Mouse (Mus musculus) heart, adult 9 months (tissue): ENCODE results near the gene Cds1.
"Not testable (repeated sequence)": the region's sequence is repeated elsewhere in the genome, so short reads cannot be mapped to it uniquely, and the experiment has no call there.

Experiments
- DNase-seq, 2 experiments: peaks; one replicate each; pipeline ENCODE4 v3.0.0; 2022; ENCODE audit warnings: low spot score in 2 of 2

Gene Cds1

GRCm38 (mm10) chr5:101827477-101827876, 62.5 kb downstream of the Cds1 start:
- DNase-seq, result no peak

GRCm38 (mm10) chr5:101828932-101829331, 64.0 kb downstream of the Cds1 start:
- no peak for DNase-seq

- no peak for DNase-seq
Measured at GRCm38 (mm10) chr5:101830180-101830579, 65.2 kb downstream of the Cds1 start.

GRCm38 (mm10) chr5:101832042-101832441, 67.1 kb downstream of the Cds1 start:
- DNase-seq, result no peak

- DNase-seq, result no peak
Measured at GRCm38 (mm10) chr5:101832991-101833390, 68.1 kb downstream of the Cds1 start.

- DNase-seq, result no peak
Measured at GRCm38 (mm10) chr5:101833875-101834274, 68.9 kb downstream of the Cds1 start.

GRCm38 (mm10) chr5:101836221-101836620, 71.3 kb downstream of the Cds1 start:
- no peak for DNase-seq

- DNase-seq, result not testable (repeated sequence)
Measured at GRCm38 (mm10) chr5:101837605-101838004, 72.7 kb downstream of the Cds1 start.

GRCm38 (mm10) chr5:101840476-101840875, 75.5 kb downstream of the Cds1 start:
- no peak for DNase-seq

- DNase-seq, result no peak
Measured at GRCm38 (mm10) chr5:101845011-101845410, 80.1 kb downstream of the Cds1 start.

GRCm38 (mm10) chr5:101845930-101846329, 81.0 kb downstream of the Cds1 start:
- DNase-seq, result no peak

GRCm38 (mm10) chr5:101847323-101847722, 82.4 kb downstream of the Cds1 start:
- no peak for DNase-seq

GRCm38 (mm10) chr5:101847762-101848161, 82.8 kb downstream of the Cds1 start:
- no peak for DNase-seq

GRCm38 (mm10) chr5:101851133-101851532, 86.2 kb downstream of the Cds1 start:
- DNase-seq, result no peak

- DNase-seq, result no peak
Measured at GRCm38 (mm10) chr5:101852116-101852680, 87.3 kb downstream of the Cds1 start.

GRCm38 (mm10) chr5:101854100-101854499, 89.2 kb downstream of the Cds1 start:
- no peak for DNase-seq

GRCm38 (mm10) chr5:101854667-101855066, 89.7 kb downstream of the Cds1 start:
- DNase-seq, result no peak

GRCm38 (mm10) chr5:101855475-101855874, 90.5 kb downstream of the Cds1 start:
- DNase-seq, result no peak

GRCm38 (mm10) chr5:101858891-101859436, 94.0 kb downstream of the Cds1 start:
- no peak for DNase-seq

- DNase-seq, result no peak
Measured at GRCm38 (mm10) chr5:101861786-101862571, 97.0 kb downstream of the Cds1 start.

GRCm38 (mm10) chr5:101862651-101863050, 97.7 kb downstream of the Cds1 start:
- no peak for DNase-seq

GRCm38 (mm10) chr5:101863946-101864345, 99.0 kb downstream of the Cds1 start:
- DNase-seq, result no peak

GRCm38 (mm10) chr5:101866722-101867121, 101.8 kb downstream of the Cds1 start:
- no peak for DNase-seq
